Mouse (Mus musculus) erythroid progenitor cell, adult 5-6 weeks (primary cell): ENCODE data around the gene Prkd2. TPM values are rescaled to one million over a fixed set of nuclear protein-coding genes. Genes with fewer than 3 reads are reported as not detected.

Experiments used
- ATAC-seq: replicated peaks from 2 replicates; pipeline ENCODE4 v1.8.0; 2016; ENCODE audit warnings: moderate number of reproducible peaks, mild to moderate bottlenecking, moderate TSS enrichment, inconsistent platforms; ENCODE audit not compliant: poor library complexity, low FRiP score, severe bottlenecking
- total RNA-seq, 2 experiments: library from RNA; stranded (forward) in 1 of 2; stranded (reverse) in 1 of 2; fragments of 150-400 nt in 1 of 2; fragments of 186-747, 209-891 nt in 1 of 2; gene quantifications; 2 replicates each; pipeline versions ENCODE4 v1.2.3 to v1.2.4; 2015 to 2017; ENCODE audit warnings: low replicate concordance in 2 of 2

The Prkd2 gene
- total RNA-seq, 2 experiments from 2014 or later, result 3.8 to 18.4 TPM

DNA sequence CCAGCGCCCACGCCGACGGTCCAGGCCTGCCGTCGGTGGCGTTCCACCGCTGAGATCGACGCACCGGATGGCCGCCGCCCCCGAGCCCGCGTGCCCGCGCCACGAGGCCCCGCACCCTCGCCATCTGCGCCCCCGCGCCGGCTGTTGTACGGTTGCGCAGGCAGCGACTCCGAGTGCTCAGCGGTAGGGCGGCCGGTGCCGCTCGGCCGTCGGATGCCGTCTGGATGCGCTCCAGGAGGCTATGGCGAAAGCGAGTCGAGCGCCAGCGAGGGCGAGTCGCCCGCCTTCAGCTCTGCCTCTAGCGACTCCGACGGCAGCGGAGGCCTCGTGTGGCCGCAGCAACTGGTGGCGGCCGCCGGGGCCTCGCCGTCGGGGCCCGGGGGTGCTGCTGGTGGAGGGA, 43.2 kb downstream of the Prkd2 start:
- no peak for ATAC-seq

DNA sequence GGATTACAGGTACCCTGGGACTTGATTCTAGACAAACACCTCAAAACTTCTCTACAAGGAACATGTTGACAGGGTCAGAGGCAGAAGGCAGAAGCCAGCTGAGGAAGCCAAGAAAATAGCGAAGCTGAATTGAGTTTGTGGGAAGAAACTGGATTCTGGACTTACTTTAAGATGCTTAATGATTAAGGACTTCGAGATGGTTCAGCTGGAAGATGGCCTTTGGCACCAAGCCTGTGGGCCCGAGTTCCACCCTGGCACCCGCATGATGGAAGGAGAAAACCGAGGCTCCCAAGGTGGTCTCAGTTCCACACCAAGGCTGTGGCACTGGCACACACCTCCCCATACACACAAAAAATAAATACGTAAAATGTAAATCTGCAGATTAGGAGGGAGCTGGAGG, 47.8 kb downstream of the Prkd2 start:
- ATAC-seq, result no peak

DNA sequence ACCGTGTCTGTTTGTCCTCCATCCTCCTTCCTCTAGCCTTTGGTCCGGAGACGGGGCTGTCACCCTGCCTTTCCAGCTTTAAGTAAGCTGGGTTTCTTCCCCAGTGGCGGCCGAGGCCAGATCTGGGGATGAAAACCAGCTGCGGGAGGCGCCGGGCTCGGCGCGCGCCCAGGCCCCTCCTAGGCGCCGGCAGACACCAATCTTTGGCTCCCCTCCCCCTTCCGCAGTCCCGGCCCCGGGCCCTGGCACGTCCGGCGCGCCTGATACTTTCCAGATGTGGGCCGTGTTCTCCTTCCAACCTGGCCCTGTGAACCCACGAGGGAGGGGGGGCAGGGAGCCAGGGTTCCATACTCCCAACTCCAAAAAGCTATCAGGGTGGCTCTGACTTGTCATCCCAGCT, 48.2 kb downstream of the Prkd2 start:
- ATAC-seq, result no peak

DNA sequence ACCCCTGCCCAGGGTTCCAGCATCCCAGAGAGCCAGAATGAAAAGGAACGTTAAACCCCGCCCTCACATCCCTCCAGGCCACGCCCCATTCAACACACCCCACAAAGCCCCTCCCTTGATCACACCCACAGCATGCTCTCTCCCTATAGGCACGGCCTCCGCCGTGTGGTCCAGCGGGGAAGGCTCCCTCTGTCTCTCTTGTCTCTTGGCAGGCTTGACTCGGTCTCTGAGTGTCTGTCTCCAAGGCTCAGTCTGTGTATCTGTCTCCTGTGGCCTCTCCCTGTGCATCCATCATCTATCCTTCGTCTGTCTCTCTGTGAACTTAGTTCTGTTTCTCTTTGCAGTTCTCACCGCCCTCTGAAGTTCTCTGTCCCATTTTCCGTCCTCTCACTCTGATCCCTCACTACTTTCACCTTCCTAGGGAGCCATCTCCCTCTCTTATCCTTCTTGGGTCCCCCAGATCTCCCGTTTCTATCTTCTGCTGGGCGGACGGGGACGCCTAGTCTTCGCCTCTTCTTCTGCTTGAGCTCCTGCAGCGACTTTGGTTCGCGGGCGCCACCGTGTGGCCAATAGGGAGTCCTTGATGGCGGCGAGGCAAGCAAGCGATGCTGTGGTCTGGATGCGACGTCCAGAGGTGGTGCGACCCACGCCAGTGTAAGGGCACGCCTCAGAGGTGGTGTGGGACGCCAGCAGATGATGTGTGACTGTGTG, 49.1 kb downstream of the Prkd2 start, which contains the start of gene Gng8:
Gene Gng8 (plus strand): TSS at position 146 of the 711 bp plus-strand sequence.
- ATAC-seq, result peak; percentile 79

DNA sequence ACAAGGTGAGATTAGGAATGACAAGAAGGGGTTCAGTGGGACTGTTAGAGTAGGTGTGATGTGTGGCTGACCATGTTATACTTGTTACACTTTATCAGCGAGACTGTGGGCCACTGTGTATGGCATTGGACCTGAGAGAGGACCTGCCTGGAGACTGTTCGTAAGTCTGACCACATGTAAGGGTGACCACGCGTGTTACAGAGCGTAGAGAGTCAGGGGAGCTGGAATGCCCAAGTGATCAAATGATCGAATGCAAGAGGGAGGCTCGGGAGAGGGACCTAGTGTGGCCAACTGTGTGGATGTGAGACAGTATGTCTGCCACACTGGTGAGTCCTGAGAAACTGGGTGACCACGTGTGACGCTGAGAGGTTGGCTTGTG, 49.6 kb downstream of the Prkd2 start:
- ATAC-seq, result peak; percentile 41; the same call in 1 of the 2 replicates

DNA sequence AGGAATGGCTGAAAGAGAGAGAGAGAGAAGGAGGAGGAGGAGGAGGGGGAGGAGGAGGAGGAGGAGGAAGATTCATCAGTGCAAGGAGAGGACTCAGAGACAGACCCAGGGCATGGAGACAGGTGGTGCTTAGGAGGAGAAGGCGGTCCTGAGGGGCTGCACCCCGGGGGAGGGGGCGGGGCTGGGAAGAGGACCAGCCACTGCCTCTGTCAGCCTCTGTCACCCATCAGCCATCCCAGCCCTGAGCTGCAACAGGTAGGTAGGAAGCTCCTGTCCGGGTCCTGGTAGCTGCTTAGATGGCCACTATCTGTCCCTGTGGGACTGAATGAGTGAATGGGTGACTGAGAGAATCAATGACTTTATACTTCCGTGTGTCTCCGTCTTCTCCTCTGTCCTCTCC, 50.9 kb downstream of the Prkd2 start:
- no peak for ATAC-seq

DNA sequence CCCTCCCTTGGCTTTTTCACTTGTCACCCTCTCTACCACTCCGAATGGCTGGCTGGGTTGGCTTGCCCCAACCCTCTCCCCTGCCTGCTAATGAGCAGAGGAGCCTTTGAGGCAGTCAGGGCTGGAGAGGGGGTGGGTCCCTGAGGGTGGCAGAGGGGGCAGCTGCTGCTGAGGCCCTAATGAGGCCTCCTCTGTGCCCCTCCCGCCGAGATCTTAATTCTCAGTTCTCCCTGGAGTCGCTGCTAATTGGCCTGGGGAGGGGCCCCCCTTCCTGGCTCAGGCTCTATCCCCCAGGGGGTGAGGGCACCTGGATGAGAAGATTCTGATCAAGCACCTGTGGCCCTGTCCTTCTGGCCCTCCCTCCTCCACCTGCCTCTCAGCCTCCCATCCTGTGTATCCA, 51.6 kb downstream of the Prkd2 start:
- no peak for ATAC-seq

DNA sequence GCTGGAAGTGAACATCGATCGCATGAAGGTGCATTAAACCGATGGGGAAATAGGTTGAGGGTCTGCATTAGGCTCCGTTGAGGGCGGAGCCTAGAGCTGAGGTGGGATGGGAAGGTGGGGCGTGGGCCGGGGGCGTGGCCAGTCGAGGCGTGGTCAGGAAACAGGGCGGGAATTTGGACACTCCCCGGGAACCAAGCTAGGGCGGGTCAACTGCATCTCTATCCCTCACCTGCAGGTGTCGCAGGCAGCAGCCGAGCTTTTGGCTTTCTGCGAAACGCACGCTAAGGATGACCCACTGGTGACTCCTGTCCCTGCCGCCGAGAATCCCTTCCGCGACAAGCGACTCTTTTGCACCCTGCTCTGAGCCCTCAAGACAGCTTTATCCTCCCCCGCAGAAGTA, 52.3 kb downstream of the Prkd2 start:
- peak; percentile 61 for ATAC-seq

DNA sequence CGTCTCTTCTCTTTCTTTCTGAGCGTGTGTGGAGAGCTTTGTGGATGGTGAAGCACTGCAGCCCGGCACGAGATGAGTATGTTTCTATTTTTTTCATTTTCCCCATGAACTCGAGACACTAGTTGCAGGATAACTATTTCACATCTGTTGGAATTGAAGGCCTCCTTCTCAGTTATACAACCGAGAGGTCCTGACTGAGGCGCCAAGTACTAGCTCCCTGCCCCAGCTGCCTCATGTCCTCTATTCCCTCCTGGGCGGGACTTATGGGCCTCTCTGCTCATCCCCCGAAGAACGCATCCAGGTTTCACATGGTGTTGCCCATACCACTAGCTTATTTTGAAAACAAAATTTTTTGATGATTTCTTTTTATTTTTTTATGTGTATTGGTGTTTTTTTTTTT, 52.8 kb downstream of the Prkd2 start:
- no peak for ATAC-seq

DNA sequence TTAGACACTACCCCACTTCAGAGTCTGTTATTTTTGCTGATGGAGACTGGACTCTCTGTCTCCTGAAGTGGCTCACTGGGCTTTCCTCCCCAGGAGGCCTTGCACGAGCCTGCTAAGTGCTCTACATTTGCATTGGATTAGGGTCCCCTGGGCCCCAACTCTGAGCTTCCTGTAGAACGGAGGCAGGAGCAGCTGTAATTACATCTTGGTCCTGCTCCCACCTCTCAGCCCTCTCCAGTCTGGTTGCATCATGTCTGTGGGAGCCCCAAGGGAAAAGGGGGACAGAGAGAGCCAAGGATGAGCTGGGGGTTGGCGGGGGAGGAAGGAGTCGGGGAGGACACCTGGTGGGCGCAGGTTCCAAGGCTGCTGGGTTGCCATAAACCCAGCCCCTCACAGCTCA, 57.8 kb downstream of the Prkd2 start:
- ATAC-seq, result no peak

DNA sequence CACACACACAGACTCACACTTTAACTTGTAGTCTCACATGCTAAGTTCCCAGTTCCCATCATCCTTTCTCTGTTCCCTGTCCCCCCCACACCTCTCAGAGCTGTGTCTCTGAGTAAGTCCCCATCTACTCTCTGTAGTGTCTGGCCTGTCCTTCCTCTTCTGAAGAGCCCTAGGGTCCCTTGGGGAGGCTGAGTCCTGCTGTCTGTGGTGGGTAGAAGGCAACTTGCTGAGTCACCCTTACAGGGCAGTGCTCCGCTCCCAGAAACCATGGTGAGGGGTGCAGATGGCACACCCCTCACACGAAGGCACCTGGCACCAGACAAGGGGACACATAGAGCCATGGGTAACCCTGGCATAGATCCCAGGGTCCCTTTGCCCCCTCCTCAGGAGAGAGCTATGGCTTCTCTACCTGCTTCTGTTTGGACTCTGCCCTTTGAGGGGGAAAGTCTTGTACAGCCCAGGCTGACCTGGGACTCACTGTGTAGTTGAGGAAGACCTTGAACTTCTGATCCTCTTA, 60.8 kb downstream of the Prkd2 start:
- no peak for ATAC-seq

DNA sequence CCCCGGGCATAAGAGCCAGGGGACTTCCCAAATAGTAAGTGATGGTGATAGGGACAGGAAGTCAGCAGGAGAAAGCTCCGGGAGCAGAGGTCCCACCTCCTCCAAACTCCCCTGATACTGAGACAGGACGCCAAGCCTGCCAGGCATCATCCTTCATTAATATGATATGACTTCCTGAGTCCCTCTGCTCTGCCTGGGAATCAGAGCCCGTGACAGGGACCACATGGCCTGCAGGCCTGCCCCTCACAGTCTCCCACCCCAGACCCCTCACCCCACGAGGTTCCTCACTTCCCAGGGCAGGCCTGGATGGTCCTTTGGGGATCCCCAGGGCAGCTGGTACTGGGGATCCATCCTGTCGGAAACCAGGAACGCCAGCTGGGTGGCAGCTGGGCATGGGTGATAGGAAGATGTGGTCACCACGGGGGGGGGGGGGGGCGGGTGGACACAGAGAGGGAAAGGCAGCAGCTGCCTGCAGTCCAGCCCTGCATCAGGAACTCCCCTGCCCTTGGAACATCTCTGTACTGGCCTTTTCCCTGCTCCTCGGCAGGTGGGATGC, 61.5 kb downstream of the Prkd2 start:
- ATAC-seq, result no peak

DNA sequence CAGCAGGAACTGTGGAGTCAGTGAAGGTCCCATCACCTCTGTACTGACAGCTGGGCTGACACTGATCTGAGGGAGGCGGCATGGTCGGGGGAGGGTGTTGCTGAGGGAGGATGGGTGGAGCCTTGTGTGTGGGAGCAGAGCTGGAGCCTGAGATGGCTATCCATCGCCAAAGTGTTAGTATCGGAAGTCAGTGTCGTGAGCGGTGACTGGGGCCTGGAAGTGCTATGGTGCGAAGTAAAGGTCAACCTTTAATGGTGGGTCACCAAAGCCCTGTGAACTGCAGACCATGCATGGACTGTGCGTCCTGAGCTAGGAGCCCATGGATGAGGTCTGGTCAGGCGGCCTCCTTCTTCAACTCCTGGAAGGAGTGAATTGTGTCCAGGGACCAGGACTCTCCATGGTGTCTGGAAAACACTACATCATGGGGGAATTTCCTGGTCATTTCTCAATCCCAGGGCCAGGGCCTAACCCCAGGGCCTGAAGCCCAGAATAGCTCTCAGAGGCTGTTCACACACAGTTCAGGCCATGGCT, 62.9 kb downstream of the Prkd2 start:
- no peak for ATAC-seq

DNA sequence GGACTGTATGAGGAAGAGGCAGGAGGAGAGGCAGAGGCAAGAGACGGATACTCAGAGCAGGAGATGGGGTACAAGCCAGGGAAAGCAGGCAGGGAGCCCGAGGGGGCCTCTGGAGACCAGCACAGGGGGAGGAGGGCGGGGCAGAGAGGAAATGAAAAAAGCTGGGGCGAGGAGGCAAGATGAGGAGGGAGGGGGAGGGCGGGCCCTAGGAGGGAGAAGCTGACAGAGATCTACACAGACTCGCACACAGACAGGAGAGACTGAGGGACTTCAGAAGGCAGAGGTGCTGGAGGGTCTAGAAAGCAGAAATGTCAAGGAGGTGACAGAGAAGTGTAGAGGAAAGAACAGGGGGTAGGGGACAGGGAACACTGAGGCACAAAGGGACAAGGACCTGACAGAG, 63.6 kb downstream of the Prkd2 start, which contains the start of gene Ptgir:
Gene Ptgir (plus strand): TSS at position 210 of the 400 bp plus-strand sequence.
- no peak for ATAC-seq

DNA sequence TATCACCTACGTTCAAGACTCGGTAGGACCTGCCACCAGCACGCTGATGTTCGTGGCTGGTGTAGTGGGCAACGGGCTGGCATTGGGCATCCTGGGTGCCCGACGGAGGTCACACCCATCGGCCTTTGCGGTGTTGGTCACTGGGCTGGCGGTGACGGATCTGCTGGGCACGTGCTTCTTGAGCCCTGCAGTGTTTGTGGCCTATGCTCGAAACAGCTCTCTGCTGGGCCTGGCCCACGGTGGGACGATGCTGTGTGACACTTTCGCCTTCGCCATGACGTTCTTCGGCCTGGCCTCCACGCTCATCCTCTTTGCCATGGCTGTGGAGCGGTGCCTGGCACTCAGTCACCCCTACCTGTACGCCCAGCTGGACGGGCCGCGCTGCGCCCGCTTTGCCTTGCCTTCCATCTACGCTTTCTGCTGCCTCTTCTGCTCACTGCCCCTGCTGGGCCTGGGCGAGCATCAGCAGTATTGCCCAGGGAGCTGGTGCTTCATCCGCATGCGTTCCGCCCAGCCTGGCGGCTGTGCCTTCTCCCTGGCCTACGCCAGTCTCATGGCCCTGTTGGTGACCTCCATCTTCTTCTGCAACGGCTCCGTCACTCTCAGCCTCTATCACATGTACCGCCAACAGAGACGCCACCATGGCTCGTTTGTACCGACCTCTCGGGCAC, 64.3 kb downstream of the Prkd2 start:
- ATAC-seq, result no peak

DNA sequence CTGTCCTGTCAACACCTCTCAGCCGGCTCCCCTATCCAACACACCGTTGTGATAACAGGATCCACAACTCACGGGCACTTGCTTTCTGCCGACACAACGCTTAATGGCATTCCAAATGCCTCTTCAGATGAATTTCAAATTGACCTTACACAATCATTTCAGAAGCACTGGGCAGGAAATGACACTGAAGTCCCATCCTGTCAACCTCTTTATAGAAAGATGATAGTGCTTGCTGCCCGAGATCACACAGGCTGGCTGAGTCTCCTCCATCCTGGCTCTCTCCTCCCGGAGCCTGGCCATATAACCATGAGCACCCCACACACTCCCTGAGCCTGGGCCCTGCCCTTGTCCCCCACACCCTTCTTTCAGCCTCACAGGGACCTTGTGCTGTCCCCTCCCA, 65.1 kb downstream of the Prkd2 start:
- ATAC-seq, result no peak

DNA sequence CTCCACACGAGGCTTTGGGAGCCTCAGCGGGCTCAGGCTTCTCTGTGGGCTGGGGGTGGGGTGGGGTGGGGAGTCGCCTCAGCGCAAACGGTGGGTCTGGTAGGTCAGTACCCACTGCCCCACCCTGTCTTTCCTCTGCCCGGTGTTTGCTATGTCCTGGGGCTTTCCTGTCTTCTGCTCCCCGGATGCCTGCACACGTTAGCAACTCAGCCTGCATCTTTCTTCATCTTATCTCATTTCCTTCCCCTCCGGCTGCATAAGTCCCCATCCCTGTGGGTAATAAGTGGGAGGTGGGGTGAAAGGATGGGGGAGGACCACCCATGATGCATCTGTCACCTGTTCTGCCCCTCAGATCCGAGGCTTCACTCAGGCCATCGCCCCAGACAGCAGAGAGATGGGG, 65.7 kb downstream of the Prkd2 start:
- no peak for ATAC-seq

DNA sequence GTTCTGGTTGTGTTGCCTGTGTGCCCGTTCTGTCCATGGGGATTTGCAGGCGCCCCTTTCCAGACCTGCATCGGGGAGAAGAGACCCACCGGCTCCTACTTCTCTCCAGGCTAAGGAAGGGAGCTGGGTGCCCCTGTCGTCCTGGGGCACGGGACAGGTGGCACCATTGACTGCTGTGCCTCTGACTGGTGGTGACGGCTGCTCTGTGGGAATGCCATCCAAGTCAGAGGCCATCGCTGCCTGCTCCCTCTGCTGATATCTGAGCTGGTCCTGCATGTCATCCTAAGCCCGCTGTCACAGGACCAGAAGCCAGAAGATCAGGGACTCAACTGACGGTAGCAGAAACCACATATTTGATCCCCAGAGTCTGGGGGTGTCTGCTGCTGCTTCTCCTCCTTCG, 66.2 kb downstream of the Prkd2 start:
- no peak for ATAC-seq

DNA sequence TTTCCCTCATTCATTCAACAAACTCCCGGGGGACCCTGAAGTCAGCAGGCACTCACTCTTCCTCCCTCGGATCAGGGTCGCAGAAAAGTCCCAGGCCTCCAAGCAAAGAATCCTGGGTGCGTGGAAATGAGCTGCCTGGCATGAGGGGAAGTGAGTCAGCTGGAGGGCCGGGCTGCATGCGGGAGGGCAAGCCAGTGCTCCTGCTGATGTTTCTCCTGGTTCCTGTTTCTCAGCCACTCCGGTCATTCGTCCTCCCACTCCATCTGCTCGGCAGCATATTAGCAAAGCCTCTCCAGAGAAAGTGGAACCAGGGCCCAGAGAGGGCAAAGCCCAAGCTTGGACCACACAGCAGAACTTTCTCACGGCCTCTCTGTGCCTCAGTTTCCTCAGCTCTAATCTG, 67.2 kb downstream of the Prkd2 start:
- ATAC-seq, result no peak

DNA sequence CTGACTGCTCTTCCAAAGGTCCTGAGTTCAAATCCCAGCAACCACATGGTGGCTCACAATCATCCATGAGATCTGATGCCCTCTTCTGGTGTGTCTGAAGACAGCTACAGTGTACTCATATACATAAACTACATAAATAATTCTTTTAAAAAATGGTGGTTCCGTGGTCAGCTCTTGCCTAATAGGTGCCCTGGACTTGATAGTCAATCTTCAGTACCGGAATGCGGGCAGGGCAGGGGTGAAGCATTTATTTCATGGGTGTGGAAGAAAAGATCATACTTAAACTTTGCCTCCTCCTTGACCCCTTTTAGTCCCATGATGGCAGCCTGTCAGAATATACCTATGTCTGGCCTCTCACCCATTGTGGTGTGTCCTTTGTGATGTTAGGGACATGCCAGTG, 69.2 kb downstream of the Prkd2 start:
- no peak for ATAC-seq

DNA sequence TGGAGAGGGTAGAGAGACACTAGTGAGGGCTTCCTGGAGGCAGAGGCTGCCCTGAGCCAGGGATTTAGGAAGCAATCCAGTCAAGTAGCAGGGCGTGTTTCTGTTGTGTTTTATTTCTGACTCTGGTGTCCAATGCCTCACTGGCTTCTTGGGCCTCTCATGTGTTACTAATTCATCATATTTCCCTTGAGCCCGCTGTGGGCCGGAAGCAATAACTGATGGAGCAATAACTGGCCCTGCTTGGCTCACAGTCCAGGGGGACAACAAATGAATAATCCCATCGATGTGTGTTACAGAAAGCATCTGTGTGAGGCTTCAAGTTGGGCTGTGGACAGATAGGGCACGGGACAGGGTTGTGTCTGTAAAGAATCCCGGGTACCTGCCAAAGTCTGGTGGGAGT, 69.7 kb downstream of the Prkd2 start:
- ATAC-seq, result no peak
